ENCODE assay signal across 8 mouse cellular contexts in the genomic region with DNA sequence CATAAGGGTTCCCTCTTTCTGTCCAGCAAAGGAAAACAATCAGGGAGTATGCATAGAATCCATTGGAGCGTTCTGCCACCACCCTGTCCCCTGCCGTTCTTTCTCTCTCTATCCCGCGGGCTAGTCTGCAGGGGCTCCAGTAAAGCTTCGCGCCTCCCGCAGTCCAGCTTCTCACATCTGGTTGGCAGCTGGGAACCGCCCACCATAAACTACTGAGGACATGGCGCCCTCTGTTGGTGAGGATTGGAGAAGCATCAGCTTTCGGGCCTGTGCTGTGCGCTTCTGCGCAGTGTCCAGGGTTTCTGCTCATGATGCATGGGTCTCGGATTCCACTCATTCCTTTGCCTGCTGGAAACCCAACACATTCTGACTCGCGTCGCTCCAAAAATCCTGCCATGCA. TPM values are rescaled to one million over a fixed set of nuclear protein-coding genes. Genes with fewer than 3 reads are reported as not detected.
DNase-seq lines count a peak whose midpoint lies in the region; ATAC-seq and TF ChIP-seq lines count a peak whose summit lies in the region.

No protein-coding gene starts in this region.

- H3K4me1 ChIP-seq in forebrain, embryonic 10.5 days = peaks cover 52% of the 10 kb centered on the region
- H3K4me1 ChIP-seq in heart, embryonic 15.5 days (replicated peaks) = peaks cover 34% of the 10 kb centered on the region
- H3K4me1 ChIP-seq in liver, embryonic 13.5 days (replicated peaks) = peaks cover 10% of the 10 kb centered on the region
- peaks cover 32% of the 10 kb centered on the region for H3K4me1 ChIP-seq in neural tube, embryonic 12.5 days
- H3K4me1 ChIP-seq in stomach, postnatal 0 days (replicated peaks; ENCODE audit: control insufficient read depth, insufficient read depth) = peaks cover 7% of the 10 kb centered on the region; the same call in 1 of the 2 replicates

- peak overlapping the region; percentile 47 for H3K4me3 ChIP-seq in forebrain, embryonic 10.5 days
- H3K4me3 ChIP-seq in heart, embryonic 15.5 days = peak overlapping the region; percentile 22; the same call in 1 of the 2 replicates
- no peak overlapping the region for H3K4me3 ChIP-seq in liver, embryonic 13.5 days (replicated peaks)
- H3K4me3 ChIP-seq in neural tube, embryonic 12.5 days = no peak overlapping the region
- no peak overlapping the region for H3K4me3 ChIP-seq in stomach, postnatal 0 days (ENCODE audit: low read depth, low read length)

- under 1% methylated on average over 16 of the region's 16 CpGs for WGBS in forebrain, embryonic 10.5 days
- WGBS in heart, embryonic 15.5 days = under 1% methylated on average over 16 of the region's 16 CpGs
- WGBS in liver, embryonic 13.5 days (ENCODE audit: insufficient replicate concordance) = under 1% methylated on average over 16 of the region's 16 CpGs
- under 1% methylated on average over 16 of the region's 16 CpGs for WGBS in neural tube, embryonic 12.5 days
- whole genome bisulfite sequencing in stomach, postnatal 0 days = 0% methylated on average over 15 of the region's 16 CpGs

- peak; percentile 74 for ATAC-seq in heart, embryonic 15.5 days (replicated peaks; ENCODE audit: insufficient number of reproducible peaks, insufficient read depth, low FRiP score, low read depth)
- peak; percentile 41; the same call in 1 of the 2 replicates for ATAC-seq in liver, embryonic 13.5 days (ENCODE audit: low read depth)
- peak; percentile 58 for ATAC-seq in neural tube, embryonic 12.5 days (ENCODE audit: low FRiP score, low read depth)
- peak; percentile 79 for ATAC-seq in stomach, postnatal 0 days (ENCODE audit: low FRiP score, low TSS enrichment)

- no peaks in the 10 kb centered on the region for H3K36me3 ChIP-seq in forebrain, embryonic 10.5 days (replicated peaks)
- H3K36me3 ChIP-seq in heart, embryonic 15.5 days = no peaks in the 10 kb centered on the region
- H3K36me3 ChIP-seq in liver, embryonic 13.5 days = no peaks in the 10 kb centered on the region
- H3K36me3 ChIP-seq in neural tube, embryonic 12.5 days = no peaks in the 10 kb centered on the region
- H3K36me3 ChIP-seq in stomach, postnatal 0 days (ENCODE audit: control insufficient read depth, insufficient read depth, low read length) = no peaks in the 10 kb centered on the region

- H3K27me3 ChIP-seq in forebrain, embryonic 10.5 days (ENCODE audit: poor library complexity, severe bottlenecking) = peaks cover 100% of the 10 kb centered on the region
- peaks cover 90% of the 10 kb centered on the region for H3K27me3 ChIP-seq in heart, embryonic 15.5 days
- peaks cover 86% of the 10 kb centered on the region for H3K27me3 ChIP-seq in liver, embryonic 13.5 days
- H3K27me3 ChIP-seq in neural tube, embryonic 12.5 days (replicated peaks) = peaks cover 47% of the 10 kb centered on the region
- H3K27me3 ChIP-seq in stomach, postnatal 0 days (ENCODE audit: control insufficient read depth, insufficient read depth, low read length) = peaks cover 18% of the 10 kb centered on the region; the same call in 1 of the 2 replicates

- H3K9ac ChIP-seq in heart, embryonic 15.5 days = no peak overlapping the region
- H3K9ac ChIP-seq in liver, embryonic 13.5 days = no peak overlapping the region
- H3K9ac ChIP-seq in neural tube, embryonic 12.5 days = no peak overlapping the region
- no peak overlapping the region for H3K9ac ChIP-seq in stomach, postnatal 0 days (ENCODE audit: low read length)

- peak overlapping the region; percentile 55 for H3K4me2 ChIP-seq in heart, embryonic 15.5 days
- no peak overlapping the region for H3K4me2 ChIP-seq in liver, embryonic 13.5 days
- peak overlapping the region; percentile 71 for H3K4me2 ChIP-seq in neural tube, embryonic 12.5 days (replicated peaks)
- peak overlapping the region; percentile 23; the same call in 1 of the 2 replicates for H3K4me2 ChIP-seq in stomach, postnatal 0 days (replicated peaks; ENCODE audit: low read depth)

- H3K9me3 ChIP-seq in forebrain, embryonic 10.5 days = no peaks in the 10 kb centered on the region
- no peaks in the 10 kb centered on the region for H3K9me3 ChIP-seq in heart, embryonic 15.5 days (replicated peaks)
- no peaks in the 10 kb centered on the region for H3K9me3 ChIP-seq in liver, embryonic 13.5 days (replicated peaks)
- no peaks in the 10 kb centered on the region for H3K9me3 ChIP-seq in neural tube, embryonic 12.5 days
- no peaks in the 10 kb centered on the region for H3K9me3 ChIP-seq in stomach, postnatal 0 days (ENCODE audit: control insufficient read depth, low read length)

- peak; percentile 95 for TF ChIP-seq CTCF in brain, embryonic 14.5 days (IDR thresholded peaks at IDR 0.05; ENCODE audit: borderline replicate concordance, extremely low read depth, insufficient read depth, insufficient read length)
- peak; percentile 97 for TF ChIP-seq CTCF in stomach, postnatal 0 days (IDR thresholded peaks at IDR 0.05; ENCODE audit: low read depth)

- no peak overlapping the region for H3K27ac ChIP-seq in forebrain, embryonic 10.5 days
- no peak overlapping the region for H3K27ac ChIP-seq in heart, embryonic 15.5 days
- H3K27ac ChIP-seq in liver, embryonic 13.5 days = no peak overlapping the region
- no peak overlapping the region for H3K27ac ChIP-seq in neural tube, embryonic 12.5 days
- H3K27ac ChIP-seq in stomach, postnatal 0 days (replicated peaks) = no peak overlapping the region

- TF ChIP-seq POLR2A in brain, embryonic 14.5 days (IDR thresholded peaks at IDR 0.05; ENCODE audit: borderline replicate concordance, extremely low read depth, insufficient read depth, insufficient read length, poor library complexity, severe bottlenecking) = no peak

- no peak for TF ChIP-seq EP300 in stomach, postnatal 0 days (optimal IDR thresholded peaks at IDR 0.05)

- DNase-seq in CD4-positive helper T cell, adult 2 months (ENCODE audit: low read depth, low spot score) = peak; percentile 85
- DNase-seq in brain, embryonic 14.5 days (ENCODE audit: low read depth) = peak; percentile 91
- DNase-seq in forebrain, embryonic 10.5 days (ENCODE audit: extremely low spot score, low spot score) = peak; percentile 91
- peak; percentile 93 for DNase-seq in kidney, postnatal 14 days
- DNase-seq in liver, embryonic 13.5 days = peak; percentile 54
- DNase-seq in stomach, postnatal 0 days (ENCODE audit: low spot score) = peak; percentile 90

RNA-seq across cellular contexts. Expression of a gene that starts 16.8 kb away (rescaled TPM):
- 0.73 and 0.77 TPM in 2 replicates for polyA plus RNA-seq in brain, embryonic 14.5 days (2012; rRNA removed)
- 0.65 and 0.92 TPM in 2 replicates for polyA plus RNA-seq in forebrain, embryonic 10.5 days (2016; fragmentation: Nextera tagmentation; extraction: Ambion mirVana)
- 0.16 TPM in 1 of 2 replicates, not detected in the other for polyA plus RNA-seq in heart, embryonic 15.5 days (2015; fragmentation: Nextera tagmentation; extraction: Ambion mirVana)
- not detected in 2 replicates for polyA plus RNA-seq in liver, embryonic 13.5 days (2015; fragmentation: Nextera tagmentation; extraction: Ambion mirVana)
- 1.2 and 1.4 TPM in 2 replicates for polyA plus RNA-seq in neural tube, embryonic 12.5 days (2016; fragmentation: Nextera tagmentation; extraction: Ambion mirVana)
- polyA plus RNA-seq in stomach, postnatal 0 days (2015; fragmentation: Nextera tagmentation; extraction: Ambion mirVana) = 8.7 and 10.6 TPM in 2 replicates

RNA-seq across cellular contexts. Expression of a gene that starts 36.4 kb away (rescaled TPM):
- polyA plus RNA-seq in brain, embryonic 14.5 days (2012; rRNA removed) = 4.4 and 9.1 TPM in 2 replicates
- polyA plus RNA-seq in forebrain, embryonic 10.5 days (2016; fragmentation: Nextera tagmentation; extraction: Ambion mirVana) = 9.1 and 10.6 TPM in 2 replicates
- polyA plus RNA-seq in heart, embryonic 15.5 days (2015; fragmentation: Nextera tagmentation; extraction: Ambion mirVana) = 0.13 and 0.57 TPM in 2 replicates
- polyA plus RNA-seq in liver, embryonic 13.5 days (2015; fragmentation: Nextera tagmentation; extraction: Ambion mirVana) = 0.15 and 0.41 TPM in 2 replicates
- 12.5 and 13.8 TPM in 2 replicates for polyA plus RNA-seq in neural tube, embryonic 12.5 days (2016; fragmentation: Nextera tagmentation; extraction: Ambion mirVana)
- 3.6 and 4.8 TPM in 2 replicates for polyA plus RNA-seq in stomach, postnatal 0 days (2015; fragmentation: Nextera tagmentation; extraction: Ambion mirVana)

RNA-seq across cellular contexts. Expression of a gene that starts 46.7 kb away (rescaled TPM):
- 51.5 and 90.9 TPM in 2 replicates for polyA plus RNA-seq in brain, embryonic 14.5 days (2012; rRNA removed)
- polyA plus RNA-seq in forebrain, embryonic 10.5 days (2016; fragmentation: Nextera tagmentation; extraction: Ambion mirVana) = 0.22 and 0.25 TPM in 2 replicates
- polyA plus RNA-seq in heart, embryonic 15.5 days (2015; fragmentation: Nextera tagmentation; extraction: Ambion mirVana) = 0.08 TPM in 1 of 2 replicates, not detected in the other
- polyA plus RNA-seq in liver, embryonic 13.5 days (2015; fragmentation: Nextera tagmentation; extraction: Ambion mirVana) = not detected in 2 replicates
- 5.7 and 7.6 TPM in 2 replicates for polyA plus RNA-seq in neural tube, embryonic 12.5 days (2016; fragmentation: Nextera tagmentation; extraction: Ambion mirVana)
- 0.12 and 0.19 TPM in 2 replicates for polyA plus RNA-seq in stomach, postnatal 0 days (2015; fragmentation: Nextera tagmentation; extraction: Ambion mirVana)

RNA-seq across cellular contexts. Expression of a gene that starts 59.1 kb away (rescaled TPM):
- 0.09 and 0.10 TPM in 2 replicates for polyA plus RNA-seq in brain, embryonic 14.5 days (2012; rRNA removed)
- polyA plus RNA-seq in forebrain, embryonic 10.5 days (2016; fragmentation: Nextera tagmentation; extraction: Ambion mirVana) = 0.20 TPM in 1 of 2 replicates, not detected in the other
- 3.8 and 4.6 TPM in 2 replicates for polyA plus RNA-seq in heart, embryonic 15.5 days (2015; fragmentation: Nextera tagmentation; extraction: Ambion mirVana)
- polyA plus RNA-seq in liver, embryonic 13.5 days (2015; fragmentation: Nextera tagmentation; extraction: Ambion mirVana) = 0.05 and 0.12 TPM in 2 replicates
- polyA plus RNA-seq in neural tube, embryonic 12.5 days (2016; fragmentation: Nextera tagmentation; extraction: Ambion mirVana) = 0.10 and 0.40 TPM in 2 replicates
- polyA plus RNA-seq in stomach, postnatal 0 days (2015; fragmentation: Nextera tagmentation; extraction: Ambion mirVana) = 0.25 and 0.29 TPM in 2 replicates

Comparison
In these comparisons a context has a peak if more than half of its experiments do, and no peak if none do; other contexts are left out.
1. H3K4me3 ChIP-seq: peak in forebrain, embryonic 10.5 days (single experiment) and heart, embryonic 15.5 days (single experiment); none in liver, embryonic 13.5 days (single experiment), neural tube, embryonic 12.5 days (single experiment) and stomach, postnatal 0 days (single experiment).
2. Peak in every context shown above with its lines, with median percentiles within 50 percentile points of each other: DNase-seq and ATAC-seq.